Mouse (Mus musculus): ENCODE data around the gene Hoxb9. TPM values are rescaled to one million over a fixed set of nuclear protein-coding genes. Genes with fewer than 3 reads are reported as not detected.

Gene Hoxb9
- total RNA-seq (2021): not detected
- long read RNA-seq, experiment 1: 0 reads
- long read RNA-seq, experiment 2: 0 reads

GRCm38 (mm10) chr11:96270996-96271540 is at the start of gene Hoxb9:
TSS of gene Hoxb9 (plus strand) at chr11:96271457.
- DNase-seq (ENCODE audit: low spot score in 2 of 2): no peak

- no peak for DNase-seq (ENCODE audit: low spot score in 2 of 2)
Observed at GRCm38 (mm10) chr11:96223813-96224212, 47.4 kb upstream of the Hoxb9 start.

- no peak for DNase-seq (ENCODE audit: low spot score in 2 of 2)
Observed at GRCm38 (mm10) chr11:96227676-96228075, 43.6 kb upstream of the Hoxb9 start.

GRCm38 (mm10) chr11:96234906-96235305 is 36.4 kb upstream of the Hoxb9 start:
- peak; percentile 34 to 48 for DNase-seq (ENCODE audit: low spot score in 2 of 2)

GRCm38 (mm10) chr11:96240211-96240610 is 31.0 kb upstream of the Hoxb9 start:
- DNase-seq (ENCODE audit: low spot score in 2 of 2): peak; percentile 36 to 53

GRCm38 (mm10) chr11:96250901-96251300 is 20.4 kb upstream of the Hoxb9 start:
- DNase-seq (ENCODE audit: low spot score in 2 of 2): no peak

GRCm38 (mm10) chr11:96251480-96252031 is 19.7 kb upstream of the Hoxb9 start:
- no peak for DNase-seq (ENCODE audit: low spot score in 2 of 2)

GRCm38 (mm10) chr11:96252541-96253120 is 18.6 kb upstream of the Hoxb9 start:
- DNase-seq (ENCODE audit: low spot score in 2 of 2): no peak

GRCm38 (mm10) chr11:96254221-96254620 is 17.0 kb upstream of the Hoxb9 start:
- no peak for DNase-seq (ENCODE audit: low spot score in 2 of 2)

GRCm38 (mm10) chr11:96255111-96255995 is 15.9 kb upstream of the Hoxb9 start:
- no peak for DNase-seq (ENCODE audit: low spot score in 2 of 2)

- DNase-seq (ENCODE audit: low spot score in 2 of 2): no peak
Observed at GRCm38 (mm10) chr11:96255996-96256445, 15.2 kb upstream of the Hoxb9 start.

GRCm38 (mm10) chr11:96257141-96257540 is 14.1 kb upstream of the Hoxb9 start:
- DNase-seq (ENCODE audit: low spot score in 2 of 2): no peak

GRCm38 (mm10) chr11:96259038-96259437 is 12.2 kb upstream of the Hoxb9 start:
- no peak for DNase-seq (ENCODE audit: low spot score in 2 of 2)

- no peak for DNase-seq (ENCODE audit: low spot score in 2 of 2)
Observed at GRCm38 (mm10) chr11:96259511-96259910, 11.7 kb upstream of the Hoxb9 start.

- no peak for DNase-seq (ENCODE audit: low spot score in 2 of 2)
Observed at GRCm38 (mm10) chr11:96260310-96260970, 10.8 kb upstream of the Hoxb9 start.

- peak in 1 of 2 experiments; percentile 28 for DNase-seq (ENCODE audit: low spot score in 2 of 2)
Observed at GRCm38 (mm10) chr11:96261323-96261890, 9.8 kb upstream of the Hoxb9 start.

GRCm38 (mm10) chr11:96262262-96262830 is 8.9 kb upstream of the Hoxb9 start:
- DNase-seq (ENCODE audit: low spot score in 2 of 2): no peak

- no peak for DNase-seq (ENCODE audit: low spot score in 2 of 2)
Observed at GRCm38 (mm10) chr11:96263636-96264389, 7.4 kb upstream of the Hoxb9 start.

- DNase-seq (ENCODE audit: low spot score in 2 of 2): no peak
Observed at GRCm38 (mm10) chr11:96264390-96265020, 6.8 kb upstream of the Hoxb9 start.

All from left cerebral cortex, adult 18-20 months (tissue).